Mouse (Mus musculus) left cerebral cortex, adult 2 months (tissue): ENCODE results near the gene Lce3f. TPM values are rescaled to one million over a fixed set of nuclear protein-coding genes. Genes with fewer than 3 reads are reported as not detected.

ENCODE experiments used
- DNase-seq, 2 experiments: peaks; one replicate each; pipeline ENCODE4 v3.0.0; 2021 to 2022; ENCODE audit warnings: low spot score in 2 of 2, mixed read lengths in 1 of 2; ENCODE audit errors: extremely low spot score in 1 of 2
- H3K27ac ChIP-seq: fragments of 200-600 bp; 2 replicates; pipeline ENCODE4 v1.8.1; 2022
- H3K4me3 ChIP-seq: fragments of 200-600 bp; 2 replicates; pipeline ENCODE4 v1.8.1; 2022
- CTCF ChIP-seq: fragments of 200-600 bp; IDR thresholded peaks from 2 replicates; pipeline ENCODE4 v1.8.1; 2022; ENCODE audit warnings: antibody characterized with exemption, mild to moderate bottlenecking, moderate library complexity
- intact Hi-C: fragments of 180-260 bp; cut with DNase I; formaldehyde crosslinking; loops from one replicate; pipeline ENCODE4 v1.15.1; 2025
- total RNA-seq, 2 experiments: library from RNA; stranded (reverse); gene quantifications; 2 replicates each; pipeline ENCODE4 v1.2.3; 2021

The Lce3f gene
- total RNA-seq, 2 experiments from 2014 or later, result not detected

GRCm38 (mm10) chr3:93023411-93024184, 31.6 kb downstream of the Lce3f start:
- peak overlapping the region; percentile 47; the same call in 1 of the 2 replicates for H3K27ac ChIP-seq

GRCm38 (mm10) chr3:93025486-93025885, 33.5 kb downstream of the Lce3f start:
- TF ChIP-seq CTCF, result no peak
- Histone ChIP-seq H3K4me3 (no peak overlapping the region), H3K27ac (no peak overlapping the region)
- no peak for DNase-seq
- intact Hi-C loops, result no loop called here

More at GRCm38 (mm10) chr3:93023411-93024184, 31.6 kb downstream of the Lce3f start:
- H3K4me3 ChIP-seq, result no peak overlapping the region
- intact Hi-C loops, result no loop called here
- no peak for TF ChIP-seq CTCF
- no peak for DNase-seq

GRCm38 (mm10) chr3:93031450-93031849, 39.4 kb downstream of the Lce3f start:
- TF ChIP-seq CTCF, result peak; percentile 80
- intact Hi-C loops, result loop anchor here (1.0 to 5.0 kb wide), 4 partner anchors 34 to 879 kb away; no protein-coding TSS in a partner anchor
- Histone ChIP-seq H3K27ac (no peak overlapping the region), H3K4me3 (no peak overlapping the region)
- peak; percentile 41 to 56 for DNase-seq

Other genes with a start within 250 kb of the Lce3f start
- gene Lce1g, start 239.9 kb upstream of the Lce3f start, total RNA-seq, result not detected
- not detected for gene Lce1h, start 227.2 kb upstream of the Lce3f start, total RNA-seq
- gene Lce1i, start 213.3 kb upstream of the Lce3f start, total RNA-seq, result not detected
- gene Lce1j, start 201.7 kb upstream of the Lce3f start, total RNA-seq, result not detected
- gene Lce1k, start 184.3 kb upstream of the Lce3f start, total RNA-seq, result not detected
- not detected for gene Kprp, start 165.0 kb upstream of the Lce3f start, total RNA-seq
- not detected for gene Lce1l, start 140.9 kb upstream of the Lce3f start, total RNA-seq
- gene 2310050C09Rik, start 122.0 kb upstream of the Lce3f start, total RNA-seq, result not detected
- not detected for gene Lce3a, start 66.0 kb upstream of the Lce3f start, total RNA-seq
- gene Lce3b, start 59.2 kb upstream of the Lce3f start, total RNA-seq, result not detected
- not detected for gene Lce3c, start 47.7 kb upstream of the Lce3f start, total RNA-seq
- not detected for gene Lce3d, start 34.8 kb upstream of the Lce3f start, total RNA-seq
- not detected for gene Lce3e, start 25.2 kb upstream of the Lce3f start, total RNA-seq
- gene Crct1, start 23.5 kb downstream of the Lce3f start, total RNA-seq, result not detected
- not detected for gene Lce1m, start 26.8 kb downstream of the Lce3f start, total RNA-seq
- not detected for gene Gm4858, start 76.6 kb downstream of the Lce3f start, total RNA-seq
- gene Crnn, start 152.6 kb downstream of the Lce3f start, total RNA-seq, result not detected
- gene Flg2, start 205.1 kb downstream of the Lce3f start, total RNA-seq, result not detected